Mouse (Mus musculus): ENCODE measurements around the gene Wnt6.

Wnt6 gene

GRCm38 (mm10) chr1:74774062-74774461 lies 2.4 kb downstream of the Wnt6 start:
- no peak for DNase-seq (ENCODE audit: low read depth, low spot score)

- DNase-seq (ENCODE audit: low read depth, low spot score) = peak; percentile 45
Observed at GRCm38 (mm10) chr1:74775816-74776215, 4.1 kb downstream of the Wnt6 start.

- DNase-seq (ENCODE audit: low read depth, low spot score) = no peak
Observed at GRCm38 (mm10) chr1:74778934-74779486, 7.3 kb downstream of the Wnt6 start.

- no peak for DNase-seq (ENCODE audit: low read depth, low spot score)
Observed at GRCm38 (mm10) chr1:74782045-74782444, 10.4 kb downstream of the Wnt6 start.

- no peak for DNase-seq (ENCODE audit: low read depth, low spot score)
Observed at GRCm38 (mm10) chr1:74783554-74783953, 11.9 kb downstream of the Wnt6 start.

- DNase-seq (ENCODE audit: low read depth, low spot score) = no peak
Observed at GRCm38 (mm10) chr1:74784041-74784759, 12.5 kb downstream of the Wnt6 start.

GRCm38 (mm10) chr1:74787846-74788245 lies 16.2 kb downstream of the Wnt6 start:
- DNase-seq (ENCODE audit: low read depth, low spot score) = peak; percentile 82

GRCm38 (mm10) chr1:74788603-74789176 lies 17.0 kb downstream of the Wnt6 start:
- peak; percentile 64 for DNase-seq (ENCODE audit: low read depth, low spot score)

GRCm38 (mm10) chr1:74790095-74790494 lies 18.4 kb downstream of the Wnt6 start:
- DNase-seq (ENCODE audit: low read depth, low spot score) = no peak

GRCm38 (mm10) chr1:74791249-74791648 lies 19.6 kb downstream of the Wnt6 start, which contains the start of gene Wnt10a:
Gene Wnt10a (plus strand): TSS chr1:74791516.
- DNase-seq (ENCODE audit: low read depth, low spot score) = peak; percentile 95

GRCm38 (mm10) chr1:74792831-74793660 lies 21.4 kb downstream of the Wnt6 start:
- DNase-seq (ENCODE audit: low read depth, low spot score) = peak; percentile 34

GRCm38 (mm10) chr1:74794487-74795144 lies 22.9 kb downstream of the Wnt6 start:
- no peak for DNase-seq (ENCODE audit: low read depth, low spot score)

GRCm38 (mm10) chr1:74795145-74795529 lies 23.4 kb downstream of the Wnt6 start:
- no peak for DNase-seq (ENCODE audit: low read depth, low spot score)

- peak; percentile 45 for DNase-seq (ENCODE audit: low read depth, low spot score)
Observed at GRCm38 (mm10) chr1:74797459-74797858, 25.8 kb downstream of the Wnt6 start.

- DNase-seq (ENCODE audit: low read depth, low spot score) = peak; percentile 80
Observed at GRCm38 (mm10) chr1:74800424-74800888, 28.8 kb downstream of the Wnt6 start.

GRCm38 (mm10) chr1:74801631-74802140 lies 30.0 kb downstream of the Wnt6 start:
- no peak for DNase-seq (ENCODE audit: low read depth, low spot score)

GRCm38 (mm10) chr1:74802795-74803656 lies 31.3 kb downstream of the Wnt6 start:
- peak; percentile 92 for DNase-seq (ENCODE audit: low read depth, low spot score)

GRCm38 (mm10) chr1:74804211-74804870 lies 32.6 kb downstream of the Wnt6 start:
- no peak for DNase-seq (ENCODE audit: low read depth, low spot score)

GRCm38 (mm10) chr1:74805340-74805835 lies 33.7 kb downstream of the Wnt6 start:
- no peak for DNase-seq (ENCODE audit: low read depth, low spot score)
